Mouse (Mus musculus) forelimb bud, embryonic 11.5 days (tissue): ENCODE data around the gene Sco2.
A peak's percentile ranks its signal among the peaks of the same experiment; 100 is the strongest.

Experiments
- DNase-seq: peaks from one replicate; pipeline ENCODE4 v3.0.0-alpha.2; 2012; ENCODE audit warnings: low read depth, low spot score

The Sco2 gene

DNA sequence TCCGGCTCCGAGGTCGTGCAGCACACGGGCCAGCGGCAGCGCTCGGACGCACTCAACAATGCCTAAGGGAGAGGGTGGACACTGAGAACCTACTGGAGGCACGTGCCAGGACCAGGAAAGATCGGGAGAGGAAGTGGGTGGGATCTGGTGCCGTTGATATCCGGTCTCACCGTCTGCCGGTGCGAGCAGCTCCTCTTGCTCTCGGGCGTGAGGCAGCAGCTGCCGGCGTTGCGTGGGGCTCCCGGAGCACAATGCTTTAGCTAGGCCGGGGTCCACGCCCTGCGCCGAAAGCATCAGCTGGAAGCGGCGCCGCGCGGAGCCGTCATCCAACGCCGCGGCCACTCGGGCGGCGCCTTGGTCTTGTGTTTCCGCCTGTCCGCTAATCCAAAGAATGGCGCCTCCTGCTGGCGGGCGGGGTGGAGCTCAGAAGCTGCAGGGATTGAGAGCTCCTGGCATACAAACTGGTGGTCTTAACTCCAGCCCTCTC, at the start of gene Sco2:
Sco2 (minus strand) TSS at position 85 of the 487 bp plus-strand sequence.
- DNase-seq: peak; percentile 91

DNA sequence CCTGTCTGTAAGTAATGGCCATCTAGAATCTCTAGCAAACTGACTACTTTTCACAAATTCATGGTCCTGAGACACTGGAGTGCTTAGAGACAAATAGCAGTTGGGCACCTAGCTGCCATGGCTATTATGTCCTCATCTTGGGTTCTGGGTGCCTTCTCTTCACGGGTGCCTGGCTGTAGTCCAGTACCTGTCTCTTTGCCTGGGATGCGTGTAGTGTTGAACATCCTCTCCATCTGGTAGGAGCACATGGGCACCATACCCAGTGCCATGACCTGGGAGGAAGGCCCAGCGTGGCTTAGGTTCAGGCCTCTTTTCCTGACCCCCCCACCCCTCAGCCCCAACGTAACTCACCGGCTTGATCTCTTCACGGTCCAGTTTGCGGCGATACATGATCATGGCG, 48.3 kb upstream of the Sco2 start:
- DNase-seq: no peak

DNA sequence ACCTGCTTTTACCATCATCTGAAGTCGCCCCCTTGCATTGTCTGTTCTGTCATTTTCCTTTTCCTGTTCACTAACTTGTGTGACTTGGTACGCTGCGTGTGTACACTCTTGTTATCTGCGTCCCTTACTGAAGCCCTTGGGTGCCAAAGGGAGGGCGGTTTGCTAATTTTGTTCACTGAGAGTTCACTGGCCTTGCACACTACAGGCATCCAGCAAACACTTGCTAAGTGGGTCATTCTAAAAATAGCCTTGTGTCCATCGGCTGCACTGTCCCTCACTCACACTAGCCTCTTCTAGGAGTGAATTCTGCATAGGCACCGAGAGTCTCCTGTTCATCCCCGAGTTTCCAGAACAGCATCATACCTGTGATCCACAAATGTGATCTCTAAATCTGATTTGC, 41.6 kb upstream of the Sco2 start:
- no peak for DNase-seq

DNA sequence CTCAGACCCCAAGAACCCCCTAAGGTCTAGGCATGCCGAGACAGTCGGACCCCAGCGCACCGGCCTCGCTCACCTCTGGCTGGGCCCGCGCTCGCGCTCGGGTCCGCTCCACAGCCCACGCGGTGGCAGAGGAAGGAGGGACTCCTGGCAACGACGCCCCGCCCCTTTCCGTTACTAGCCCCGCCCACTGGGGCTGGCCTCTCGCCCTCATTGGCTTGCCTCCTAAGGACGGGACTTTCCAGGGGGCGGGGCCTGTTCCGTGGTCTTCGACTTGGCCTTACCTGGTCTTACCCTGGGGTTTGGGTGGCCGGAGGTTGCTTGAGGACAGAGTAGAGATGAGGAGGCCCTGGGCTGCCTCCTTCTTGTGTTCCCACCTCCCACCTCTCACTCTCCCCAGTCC, 36.5 kb upstream of the Sco2 start, which contains the start of gene Syce3:
Syce3 (minus strand) TSS at position 386 of the 400 bp plus-strand sequence.
- no peak for DNase-seq

DNA sequence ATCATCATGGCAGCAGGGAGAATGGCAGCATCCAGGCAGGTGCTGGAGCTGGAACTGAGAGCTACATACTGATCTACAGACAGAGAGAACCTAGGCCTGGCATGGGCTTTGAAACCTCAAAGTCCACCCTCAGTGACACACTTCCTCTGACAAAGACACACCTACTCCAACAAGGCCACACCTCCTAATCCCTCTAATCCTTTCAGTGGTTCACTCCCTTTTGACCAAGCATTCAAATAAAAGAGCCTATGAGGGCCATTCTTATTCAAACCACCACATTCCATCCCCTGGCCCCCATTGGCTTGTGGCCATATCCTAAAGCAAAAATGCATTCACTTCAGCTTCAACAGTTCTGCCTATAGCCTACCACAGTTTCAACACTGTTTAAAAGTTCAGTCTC, 33.0 kb upstream of the Sco2 start:
- no peak for DNase-seq

DNA sequence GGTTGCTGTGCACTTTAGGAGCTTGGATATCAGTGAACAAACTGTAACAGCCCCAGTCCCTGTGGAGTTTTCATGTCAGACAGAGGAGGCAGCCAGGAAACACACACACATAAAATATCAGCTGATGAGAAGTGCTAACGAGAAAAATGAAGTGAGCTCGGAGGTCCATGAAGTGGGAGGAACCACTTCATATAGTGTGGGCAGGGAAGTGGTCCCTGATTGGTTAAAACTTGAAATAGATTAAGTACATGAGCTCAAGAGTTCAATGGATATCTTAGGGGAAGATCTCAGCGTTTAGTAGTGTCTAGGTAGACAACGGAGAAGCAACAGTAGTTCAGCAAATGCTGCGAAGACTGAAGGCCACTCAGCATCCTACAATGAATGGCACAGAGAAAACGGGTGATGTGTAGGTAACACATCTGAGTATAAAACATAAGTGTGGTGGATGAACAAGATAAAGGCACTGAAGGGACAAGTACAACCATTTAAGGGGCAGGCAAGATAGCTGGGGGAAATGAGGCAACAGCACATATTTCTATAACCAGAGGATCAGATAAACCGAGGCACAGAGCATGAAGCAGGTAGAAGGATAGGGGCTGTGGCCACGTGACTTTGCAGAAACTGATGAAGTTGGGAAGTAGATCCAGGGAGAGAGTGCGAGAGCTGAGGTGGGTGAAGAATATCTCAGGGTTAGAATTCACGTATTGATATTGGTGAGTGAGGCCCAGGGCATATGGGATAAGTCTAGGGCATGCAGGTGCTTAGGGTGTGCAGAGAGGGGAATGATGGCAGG, 31.4 kb upstream of the Sco2 start:
- DNase-seq: no peak

DNA sequence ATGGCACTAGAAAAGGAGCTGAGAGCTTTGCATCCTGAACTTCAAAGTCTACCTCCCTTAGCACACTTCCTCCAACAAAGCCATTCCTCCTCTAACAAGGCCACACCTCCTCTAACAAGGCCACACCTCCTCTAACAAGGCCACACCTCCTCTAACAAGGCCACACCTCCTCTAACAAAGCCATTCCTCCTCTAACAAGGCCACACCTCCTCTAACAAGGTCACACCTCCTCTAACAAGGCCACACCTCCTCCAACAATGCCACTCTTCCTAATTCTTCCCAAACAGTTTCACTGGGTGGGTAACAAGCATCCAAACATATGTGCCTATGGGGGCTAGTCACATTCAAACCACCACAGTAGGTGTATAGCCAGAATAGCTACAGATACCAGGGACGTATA, 28.8 kb upstream of the Sco2 start:
- no peak for DNase-seq

DNA sequence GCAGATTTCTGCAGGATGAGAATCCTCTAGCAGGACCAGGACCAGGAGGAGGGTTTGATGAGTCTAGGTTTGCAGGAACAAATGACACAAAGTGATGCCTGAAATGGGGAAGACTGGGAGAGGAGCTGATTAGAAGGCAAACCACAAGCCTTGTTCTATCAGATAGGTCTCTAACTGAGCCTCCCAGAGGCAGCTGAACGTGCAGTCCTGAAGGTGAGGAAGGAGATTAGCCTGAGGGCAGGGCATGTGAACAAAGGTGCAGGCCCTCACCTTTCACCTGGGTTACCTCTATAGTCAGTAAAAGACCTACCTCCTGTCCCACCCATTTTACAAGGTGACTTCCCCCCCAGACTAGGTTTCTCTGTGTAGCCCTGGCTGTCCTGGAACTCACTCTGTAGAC, 26.1 kb upstream of the Sco2 start:
- no peak for DNase-seq

DNA sequence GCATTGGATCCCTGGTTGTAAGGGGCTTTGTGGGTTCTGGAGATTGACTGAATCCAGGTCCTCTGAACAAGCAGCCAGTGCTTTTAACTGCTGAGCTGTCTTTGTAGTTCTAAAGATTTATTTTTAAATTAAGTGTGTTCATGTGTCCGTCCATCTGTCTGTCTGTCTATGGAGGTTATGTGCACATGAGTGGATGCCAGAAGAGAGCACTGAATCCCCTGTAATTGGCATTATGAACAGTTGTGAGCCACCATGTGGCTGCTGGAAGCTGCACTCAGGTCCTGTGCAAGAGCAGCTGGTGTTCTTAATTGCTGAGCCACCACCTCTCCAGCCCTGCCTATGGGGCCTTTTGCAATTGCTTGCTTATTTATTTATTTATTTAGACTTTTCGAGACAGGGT, 24.5 kb upstream of the Sco2 start:
- no peak for DNase-seq

DNA sequence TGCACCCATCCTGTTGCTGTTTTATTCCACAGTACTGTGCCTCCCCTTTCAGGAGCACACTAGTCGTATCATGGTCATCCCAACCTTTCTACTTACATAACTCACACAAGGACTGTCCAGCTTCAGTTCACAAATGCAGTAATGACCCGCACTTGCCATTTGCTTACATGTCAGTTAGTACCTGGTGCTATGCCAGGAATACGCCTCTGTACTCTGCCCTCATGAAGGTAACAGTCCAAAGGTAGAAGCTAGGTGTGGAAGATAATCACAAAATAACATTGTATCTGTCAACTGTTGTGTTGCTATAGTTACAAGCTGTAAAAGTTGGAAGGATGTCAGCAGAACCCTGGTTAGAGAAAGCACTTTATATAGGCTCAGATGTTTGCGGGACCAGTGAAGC, 23.2 kb upstream of the Sco2 start:
- DNase-seq: no peak

DNA sequence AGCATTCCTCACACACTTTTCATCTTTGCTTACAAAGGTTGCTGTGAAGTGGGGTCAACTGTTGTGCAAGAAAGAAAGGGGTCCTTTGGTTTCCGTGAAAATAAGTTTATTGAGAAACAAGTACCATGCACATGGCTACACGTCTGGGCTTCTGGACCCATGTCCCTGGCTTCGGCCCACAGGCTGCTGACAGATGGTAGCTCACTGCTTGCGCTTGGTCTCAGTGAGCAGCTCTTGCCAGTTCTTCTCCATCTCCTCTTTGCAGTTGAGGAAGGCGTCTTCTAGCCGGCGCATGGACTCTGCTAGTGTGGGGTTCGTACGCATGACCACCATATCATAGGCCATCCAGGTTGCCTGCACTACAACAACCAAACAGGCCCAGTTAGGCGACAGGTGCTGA, 16.4 kb upstream of the Sco2 start:
- no peak for DNase-seq

DNA sequence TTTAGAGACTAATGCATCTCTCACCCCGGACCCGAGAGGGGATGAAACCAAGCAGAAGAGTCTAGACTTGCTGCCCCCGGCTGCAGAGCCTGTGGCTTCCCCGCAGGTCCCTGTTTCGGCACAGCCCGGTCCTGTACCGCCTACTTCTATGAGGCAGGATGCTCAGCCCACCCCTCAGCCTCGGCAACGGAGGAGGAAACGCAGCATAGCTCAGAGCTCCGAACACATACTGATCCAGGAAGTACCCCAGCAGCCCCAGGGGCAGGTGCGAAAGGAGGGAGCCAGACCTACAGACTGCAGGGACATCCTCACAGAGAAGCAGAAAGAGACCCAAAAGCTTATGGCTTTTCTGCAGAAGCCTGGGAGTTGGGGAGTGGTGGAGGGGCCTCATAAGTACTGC, 13.5 kb upstream of the Sco2 start:
- DNase-seq: no peak

DNA sequence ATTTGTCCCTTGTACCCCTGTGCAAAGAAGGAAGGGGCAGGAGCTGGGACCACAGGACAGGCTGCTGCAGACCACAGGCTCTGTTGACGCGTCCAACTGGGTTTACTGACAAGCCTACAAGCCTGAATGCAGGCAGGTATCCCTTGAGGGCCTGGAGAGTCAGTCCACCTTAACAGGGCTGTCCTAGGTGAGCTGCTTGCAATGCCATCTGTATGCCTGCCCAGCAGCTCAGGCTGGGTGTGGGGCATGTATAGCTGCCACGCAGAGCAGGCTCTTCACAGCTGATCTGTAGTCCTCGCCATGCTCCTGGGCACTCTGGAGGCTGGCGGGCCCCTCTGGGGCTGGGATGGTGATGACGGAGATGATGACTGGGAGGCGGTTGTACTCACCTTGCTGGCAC, 11.0 kb upstream of the Sco2 start, which contains the start of gene Klhdc7b:
Klhdc7b (plus strand) TSS at position 301 of the 400 bp plus-strand sequence.
- no peak for DNase-seq

DNA sequence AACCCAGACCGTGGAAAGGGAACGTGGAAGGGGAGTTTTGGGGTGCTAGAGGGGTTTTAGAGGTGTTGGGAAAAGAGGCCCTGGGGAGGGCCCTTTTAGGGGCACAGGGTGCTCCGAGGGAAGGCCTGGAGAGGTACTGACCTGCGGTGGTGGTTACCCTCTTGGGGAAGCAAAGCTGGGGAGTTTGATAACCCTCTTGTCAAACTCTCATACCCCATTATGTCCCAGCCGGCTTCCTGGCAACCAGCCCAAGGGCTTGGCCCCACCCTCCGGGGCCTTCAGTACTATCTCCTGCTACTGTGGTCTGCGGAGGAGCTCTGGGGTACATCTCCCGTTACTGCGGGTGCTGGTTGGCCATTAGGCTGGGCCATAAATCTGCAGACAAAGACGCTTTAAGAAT, 5.8 kb upstream of the Sco2 start:
- DNase-seq: no peak

DNA sequence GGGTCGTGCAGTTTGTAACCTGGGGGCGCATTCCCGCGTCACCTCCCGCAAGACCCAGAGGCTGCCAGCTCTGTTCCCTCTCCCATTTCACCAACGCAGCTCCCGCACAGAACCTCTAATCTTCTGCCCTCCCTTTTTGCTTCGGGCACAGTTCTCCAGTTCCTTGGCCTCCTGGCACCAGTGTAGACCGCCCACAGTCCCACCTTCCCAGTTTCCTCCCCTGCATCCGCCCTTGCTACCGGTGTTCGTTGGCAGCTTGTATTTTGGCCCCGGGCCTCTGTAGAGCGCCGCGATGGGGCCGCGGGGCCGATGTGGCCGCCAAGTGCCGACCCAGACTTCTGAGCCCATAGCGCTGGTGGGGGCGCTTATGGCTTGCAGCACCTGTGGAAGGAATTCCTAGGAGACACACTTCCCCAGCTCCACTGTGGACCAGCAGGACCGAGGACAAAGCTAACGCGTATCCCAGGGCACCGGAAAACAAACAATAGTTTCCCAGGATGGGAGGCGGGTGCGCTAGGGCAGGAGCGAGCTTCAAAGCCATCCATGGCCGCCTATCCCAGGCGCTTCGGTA, 5.3 kb upstream of the Sco2 start, which contains the start of gene Odf3b:
Odf3b (minus strand) TSS at position 452 of the 571 bp plus-strand sequence.
- no peak for DNase-seq

DNA sequence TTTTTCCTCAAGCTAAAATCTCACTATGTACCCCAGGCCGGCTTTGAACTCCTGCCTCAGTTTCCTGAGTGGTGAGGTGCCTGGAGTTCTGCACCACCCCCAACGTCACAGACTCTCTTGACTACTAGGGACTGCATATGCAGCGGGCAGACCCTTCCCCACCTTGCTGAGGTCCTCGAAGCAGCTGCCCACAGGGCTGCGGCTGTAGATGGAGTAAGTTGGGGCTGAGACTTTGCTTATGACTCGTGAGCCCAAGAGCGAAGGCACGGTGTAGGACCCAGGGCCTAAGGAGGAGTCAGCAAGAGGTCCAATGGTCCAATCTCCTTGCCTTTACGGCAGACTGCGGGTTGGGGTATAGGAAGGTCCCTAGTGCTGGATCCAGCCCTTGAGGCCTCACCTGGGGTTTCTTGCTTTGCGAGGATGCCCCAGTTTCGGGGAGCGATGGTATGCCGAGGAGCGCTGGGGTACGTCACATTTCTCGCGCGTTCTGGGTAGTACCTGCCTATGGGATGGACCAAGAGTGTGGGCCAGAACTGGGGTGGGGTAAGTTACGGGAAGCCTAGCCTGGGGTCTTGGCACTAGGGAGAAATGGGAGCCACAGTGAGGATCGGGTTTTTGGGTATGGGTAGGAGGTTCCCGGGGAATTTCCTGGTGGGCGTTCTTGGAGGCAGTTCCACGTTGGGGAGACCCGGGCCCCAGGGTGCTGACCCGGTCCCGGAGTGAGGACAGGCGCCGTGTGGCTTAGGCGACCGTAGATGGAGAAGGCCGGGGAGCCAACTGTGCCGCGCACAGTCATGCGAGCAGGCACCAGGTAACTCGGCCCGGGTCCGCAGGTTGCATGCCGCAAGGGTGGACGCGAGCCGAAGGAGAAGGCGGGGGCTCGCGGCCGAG, 4.5 kb upstream of the Sco2 start:
- DNase-seq: no peak

DNA sequence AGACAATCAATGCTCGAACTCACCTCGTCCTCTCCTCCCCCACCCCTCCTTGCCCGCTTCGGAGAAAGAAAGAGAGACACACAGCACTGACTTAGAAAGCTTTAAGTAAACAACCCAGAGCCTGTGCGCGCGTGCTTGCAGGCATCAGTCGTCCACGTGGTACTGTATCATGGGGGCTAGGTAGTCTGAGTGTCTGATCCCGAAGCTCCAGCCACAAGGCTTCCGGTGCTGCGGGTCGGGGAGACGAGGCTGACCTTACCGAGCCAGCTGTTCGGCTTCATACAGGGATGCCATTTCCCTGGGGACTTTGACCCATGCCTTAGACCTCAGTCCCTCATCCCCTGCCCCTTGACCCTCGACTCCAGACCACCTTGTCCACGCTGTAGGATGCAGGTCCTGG, 3.7 kb upstream of the Sco2 start:
- no peak for DNase-seq

DNA sequence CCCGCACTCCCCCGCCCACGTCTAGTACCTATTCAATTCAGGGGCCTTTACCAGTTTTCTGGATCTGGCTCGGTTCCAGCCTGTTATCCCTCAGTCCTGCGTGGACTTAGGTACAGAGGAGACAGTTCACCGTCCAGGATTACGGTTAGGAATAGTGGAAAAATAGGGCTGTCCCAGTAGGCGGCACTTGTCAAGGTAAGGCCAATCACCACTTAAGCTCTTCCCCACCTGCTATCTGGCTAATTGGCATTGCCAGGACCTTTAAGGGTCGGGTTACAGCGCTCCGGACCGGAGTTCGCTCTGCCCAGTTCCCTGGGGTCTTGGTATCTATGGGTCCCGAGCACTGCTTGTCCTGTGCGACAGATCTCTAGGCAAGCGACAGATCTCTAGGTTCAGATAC, 3.3 kb upstream of the Sco2 start, which contains the start of gene Tymp:
Tymp (minus strand) TSS at position 83 of the 400 bp plus-strand sequence.
- DNase-seq: no peak

DNA sequence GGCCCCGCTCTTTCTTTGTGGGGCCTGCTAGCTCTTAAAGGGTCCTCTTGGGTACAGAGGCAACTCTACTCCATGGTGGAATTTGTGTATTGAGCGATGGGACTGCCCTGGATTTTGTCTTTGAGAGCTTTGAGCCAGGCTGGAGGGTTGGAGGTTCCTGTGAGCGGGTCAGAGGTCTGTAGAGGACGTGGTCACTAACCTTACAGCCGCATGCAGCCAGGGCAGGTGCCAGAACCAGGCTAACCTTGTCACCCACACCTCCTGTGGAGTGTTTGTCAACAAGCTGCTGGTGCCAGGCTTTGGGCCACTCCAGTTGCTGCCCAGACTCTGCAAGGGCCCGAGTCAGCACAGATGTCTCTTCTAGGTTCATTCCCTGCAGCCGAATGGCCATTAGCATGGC, 2.4 kb upstream of the Sco2 start:
- no peak for DNase-seq

DNA sequence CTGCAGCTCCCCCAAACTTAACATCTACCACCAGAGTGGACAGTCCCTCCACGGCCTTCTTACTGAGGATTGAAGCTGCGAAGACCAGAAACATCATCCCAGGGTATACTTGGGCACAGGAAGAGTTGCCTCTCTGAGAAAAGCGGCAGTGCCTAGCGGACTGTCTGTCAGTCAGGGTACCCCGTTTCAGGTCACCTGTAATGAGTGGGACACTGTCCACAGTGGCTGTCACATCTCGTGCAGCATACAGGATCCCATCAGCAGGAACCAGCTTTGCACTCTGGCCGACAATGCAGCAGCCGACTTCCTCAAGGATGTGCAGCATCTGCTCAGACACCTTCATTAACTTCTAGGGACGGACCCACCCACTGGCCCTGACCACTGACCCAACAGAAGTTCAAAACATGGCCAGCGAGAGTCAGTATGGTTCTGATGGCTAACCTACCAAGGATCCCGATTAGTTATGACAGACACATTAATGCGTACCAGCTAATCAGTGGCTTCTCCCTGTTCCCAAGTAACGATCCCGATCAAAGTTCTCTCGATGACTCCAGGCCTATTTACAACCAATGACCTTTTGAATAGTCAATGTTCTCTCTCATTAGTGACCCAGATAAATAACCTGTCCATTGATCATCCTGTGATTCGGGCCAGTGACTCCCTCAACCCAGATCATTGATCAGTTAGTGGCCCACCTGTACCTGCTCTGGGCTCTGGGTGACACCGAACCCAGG, 1.3 kb upstream of the Sco2 start:
- DNase-seq: no peak

DNA sequence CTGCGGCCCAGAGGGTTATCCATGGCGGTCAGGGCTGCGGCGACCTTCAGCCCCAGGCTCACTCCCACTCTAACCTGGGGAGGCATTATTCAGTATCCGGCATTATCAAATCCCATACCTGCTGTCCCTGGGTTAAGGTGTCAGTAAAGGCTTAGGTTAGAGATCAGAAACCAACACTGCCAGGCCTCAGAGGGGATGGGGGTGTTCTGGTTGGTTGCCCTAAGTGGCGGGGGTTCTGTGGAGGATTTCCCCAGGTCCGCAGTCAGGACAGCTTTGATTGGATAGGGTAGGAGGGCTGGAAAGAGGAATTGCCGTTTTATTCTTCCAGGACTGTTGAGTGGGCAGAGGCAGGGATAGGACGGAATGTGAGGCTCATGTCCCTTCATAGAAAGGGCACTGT, 694 bp upstream of the Sco2 start:
- no peak for DNase-seq
